Mouse (Mus musculus) heart, postnatal 0 days (tissue): Measurements from ENCODE around the gene Flnb. TPM values are rescaled to one million over a fixed set of nuclear protein-coding genes. Genes with fewer than 3 reads are reported as not detected.

Experiments used
- ATAC-seq: fragments of 200-750 bp; cut with Nextera tagmentation; 2 replicates; pipeline ENCODE4 v1.8.0; 2017; ENCODE audit warnings: low read depth, moderate number of reproducible peaks, moderate library complexity; ENCODE audit not compliant: insufficient read depth
- DNase-seq: peaks from one replicate; pipeline ENCODE4 v3.0.0-alpha.2; 2016; ENCODE audit warnings: low spot score
- H3K27ac ChIP-seq: fragments of 300-500 bp; sonication (generic); 2 replicates; pipeline ENCODE4 v1.5.1; 2014; ENCODE audit warnings: low read depth, mild to moderate bottlenecking
- H3K27me3 ChIP-seq: fragments of 300-500 bp; sonication (generic); 2 replicates; pipeline ENCODE4 v1.6.1; 2014; ENCODE audit warnings: low read length, mixed read lengths; ENCODE audit not compliant: control insufficient read depth, insufficient read depth
- H3K36me3 ChIP-seq: fragments of 300-500 bp; sonication (generic); replicated peaks from 2 replicates; pipeline ENCODE4 v1.6.1; 2014; ENCODE audit warnings: low read length, mixed read lengths; ENCODE audit not compliant: control insufficient read depth, insufficient read depth
- H3K4me1 ChIP-seq: fragments of 300-500 bp; sonication (generic); 2 replicates; pipeline ENCODE4 v1.6.1; 2014; ENCODE audit warnings: antibody characterized with exemption; ENCODE audit not compliant: control insufficient read depth, insufficient read depth
- H3K4me2 ChIP-seq: fragments of 300-500 bp; sonication (generic); 2 replicates; pipeline ENCODE4 v1.6.1; 2014; ENCODE audit warnings: low read depth, mild to moderate bottlenecking, low read length, moderate library complexity
- H3K4me3 ChIP-seq: fragments of 300-500 bp; sonication (generic); 2 replicates; pipeline ENCODE4 v1.5.1; 2014; ENCODE audit warnings: low read depth, low read length
- H3K9ac ChIP-seq: fragments of 300-500 bp; sonication (generic); replicated peaks from 2 replicates; pipeline ENCODE4 v1.6.1; 2014; ENCODE audit warnings: low read depth, low read length, mixed read lengths
- H3K9me3 ChIP-seq: fragments of 300-500 bp; sonication (generic); replicated peaks from 2 replicates; pipeline ENCODE4 v1.6.1; 2016; ENCODE audit warnings: low read length; ENCODE audit not compliant: control insufficient read depth
- CTCF ChIP-seq: IDR thresholded peaks from 2 replicates; pipeline ENCODE4 v1.5.1; 2016; ENCODE audit warnings: antibody characterized with exemption, control low read depth, low read depth
- EP300 ChIP-seq: IDR thresholded peaks from 2 replicates; pipeline ENCODE4 v1.6.1; 2016; ENCODE audit warnings: antibody characterized with exemption, low read depth
- WGBS: fragments of 180-500 bp; shearing (Covaris S2); extraction: QIAGEN DNeasy Blood & Tissue Kit; methylation state at CpG from one replicate; pipeline ENCODE4 v1.1.7; 2014; 5-methylcytosine and 5-hydroxymethylcytosine counted together
- polyA plus RNA-seq: library from polyadenylated mRNA; unstranded; fragments of >200 nt; fragmentation: Nextera tagmentation; extraction: Ambion mirVana; gene quantifications from 2 replicates; pipeline ENCODE4 v1.2.1, GENCODE M21; 2015
- total RNA-seq: library from RNA; depleted of rRNA; stranded (reverse); fragments of >200 nt; gene quantifications from 2 replicates; pipeline ENCODE4 v1.2.3, GENCODE M21; 2014; ENCODE audit warnings: low replicate concordance

Gene Flnb
- total and polyA plus RNA-seq, 2 experiments from 2014 or later = 4.0 to 40.7 TPM

GRCm38 (mm10) chr14:7804558-7804905, 13.2 kb upstream of the Flnb start:
- TF ChIP-seq CTCF (no peak), EP300 (no peak)
- ATAC-seq (no peak), DNase-seq (no peak)
- Histone ChIP-seq H3K4me1 (peaks cover 7% of the 10 kb centered on the region; the same call in 1 of the 2 replicates), H3K4me3 (no peak overlapping the region), H3K4me2 (no peak overlapping the region), H3K27ac (no peak overlapping the region), H3K9me3 (no peaks in the 10 kb centered on the region), H3K27me3 (no peaks in the 10 kb centered on the region), H3K9ac (no peak overlapping the region), H3K36me3 (no peaks in the 10 kb centered on the region)
- 86% methylated on average over 2 of the region's 2 CpGs for WGBS

GRCm38 (mm10) chr14:7807711-7808110, 10.0 kb upstream of the Flnb start:
- ATAC-seq = no peak
- Histone ChIP-seq H3K27me3 (no peaks in the 10 kb centered on the region), H3K36me3 (no peaks in the 10 kb centered on the region), H3K27ac (no peak overlapping the region), H3K4me1 (peaks cover 7% of the 10 kb centered on the region; the same call in 1 of the 2 replicates), H3K4me3 (no peak overlapping the region), H3K9ac (no peak overlapping the region), H3K4me2 (no peak overlapping the region), H3K9me3 (peaks cover 7% of the 10 kb centered on the region; the same call in 1 of the 2 replicates)
- 40% methylated on average over 4 of the region's 4 CpGs for WGBS
- no peak for TF ChIP-seq CTCF
- TF ChIP-seq EP300 = no peak
- DNase-seq = no peak

- H3K9me3 ChIP-seq = peaks cover 7% of the 10 kb centered on the region; the same call in 1 of the 2 replicates
- peaks cover 9% of the 10 kb centered on the region; the same call in 1 of the 2 replicates for H3K4me1 ChIP-seq
- H3K4me3 ChIP-seq = no peak overlapping the region
- no peaks in the 10 kb centered on the region for H3K36me3 ChIP-seq
- DNase-seq (peak; percentile 24), ATAC-seq (no peak; the same call in 1 of the 2 replicates)
- TF ChIP-seq EP300 (no peak), CTCF (no peak)
- WGBS = 49% methylated on average over 11 of the region's 11 CpGs
- H3K27ac ChIP-seq = peak overlapping the region; percentile 46; the same call in 1 of the 2 replicates
- no peak overlapping the region for H3K4me2 ChIP-seq
- no peak overlapping the region for H3K9ac ChIP-seq
- no peaks in the 10 kb centered on the region for H3K27me3 ChIP-seq
Measured at GRCm38 (mm10) chr14:7808501-7808981, 9.2 kb upstream of the Flnb start.

- H3K4me2 ChIP-seq = no peak overlapping the region
- H3K27ac ChIP-seq = peak overlapping the region; percentile 46; the same call in 1 of the 2 replicates
- H3K27me3 ChIP-seq = no peaks in the 10 kb centered on the region
- no peak overlapping the region for H3K4me3 ChIP-seq
- peak; percentile 39 for DNase-seq
- peaks cover 9% of the 10 kb centered on the region; the same call in 1 of the 2 replicates for H3K4me1 ChIP-seq
- ATAC-seq = peak; percentile 34; the same call in 1 of the 2 replicates
- TF ChIP-seq EP300 = no peak
- H3K9me3 ChIP-seq = peaks cover 7% of the 10 kb centered on the region; the same call in 1 of the 2 replicates
- H3K36me3 ChIP-seq = no peaks in the 10 kb centered on the region
- H3K9ac ChIP-seq = no peak overlapping the region
- WGBS = 63% methylated on average over 12 of the region's 12 CpGs
Measured at GRCm38 (mm10) chr14:7809043-7809955, 8.5 kb upstream of the Flnb start.

- Histone ChIP-seq H3K27ac (peak overlapping the region; percentile 66), H3K4me1 (0 out of 2 replicates have a peak, but pooled peaks cover 6% of the 10 kb centered on the region), H3K4me3 (peak overlapping the region; percentile 72), H3K4me2 (peak overlapping the region; percentile 90), H3K9me3 (no peaks in the 10 kb centered on the region), H3K9ac (peak overlapping the region; percentile 62), H3K27me3 (0 out of 2 replicates have a peak, but pooled peaks cover 3% of the 10 kb centered on the region), H3K36me3 (no peaks in the 10 kb centered on the region)
- ATAC-seq = peak; percentile 11
- TF ChIP-seq CTCF (no peak), EP300 (no peak)
- peak; percentile 14 for DNase-seq
- under 1% methylated on average over 36 of the region's 36 CpGs for WGBS
Measured at GRCm38 (mm10) chr14:7818463-7819121, 835 bp downstream of the Flnb start.
